43 mouse cellular contexts compared by ENCODE assay signal in the genomic region with DNA sequence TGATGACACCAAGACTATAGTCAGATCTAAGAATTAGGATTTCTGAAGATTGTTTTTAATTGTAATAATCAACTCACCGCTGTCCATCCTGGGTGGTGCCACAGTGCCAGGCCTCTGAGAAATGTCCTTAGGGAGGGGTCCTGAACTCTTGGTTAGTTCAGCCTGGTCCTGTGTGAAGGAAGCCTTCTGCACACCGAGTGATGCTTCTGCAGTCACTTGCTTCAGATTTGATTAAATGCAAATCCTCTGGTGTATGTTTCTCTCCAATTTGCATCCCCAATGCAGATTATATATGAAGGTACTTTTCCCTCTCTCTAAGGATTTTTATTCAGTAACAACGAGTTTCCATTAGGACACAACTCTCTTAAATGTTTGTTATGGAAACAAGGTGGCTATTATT. TPM values are rescaled to one million over a fixed set of nuclear protein-coding genes. Genes with fewer than 3 reads are reported as not detected.
"Had no signal": no experiment of that assay in that cellular context is flagged by ENCODE, and none has a peak within 500 bp of the region (broad histone marks: within the 10 kb centered on the region; RNA-seq: fewer than 3 reads in every experiment).

A gene (minus strand): TSS at position 187 of the 400 bp plus-strand sequence.

- ATAC-seq: liver, embryonic 12.5 days; liver, postnatal 0 days; lung, postnatal 0 days; midbrain, embryonic 13.5 days; midbrain, embryonic 15.5 days; midbrain, embryonic 16.5 days had no signal

- H3K27ac ChIP-seq: left cerebral cortex, adult 2 months; limb, embryonic 10.5 days; limb, embryonic 12.5 days; limb, embryonic 13.5 days; limb, embryonic 15.5 days; liver, embryonic 12.5 days; liver, embryonic 13.5 days; liver, embryonic 14.5 days; liver, embryonic 15.5 days; lung, embryonic 15.5 days; macrophage; midbrain, embryonic 10.5 days; midbrain, embryonic 12.5 days; midbrain, embryonic 13.5 days; midbrain, embryonic 15.5 days had no signal

- H3K4me1 ChIP-seq: limb, embryonic 10.5 days; limb, embryonic 12.5 days; limb, embryonic 13.5 days; limb, embryonic 15.5 days; liver, embryonic 12.5 days; liver, embryonic 13.5 days; liver, embryonic 15.5 days; lung, embryonic 15.5 days; midbrain, embryonic 10.5 days; midbrain, embryonic 12.5 days; midbrain, embryonic 13.5 days; midbrain, embryonic 15.5 days had no signal

- H3K4me2 ChIP-seq: limb, embryonic 12.5 days; limb, embryonic 13.5 days; limb, embryonic 15.5 days; liver, embryonic 11.5 days; liver, embryonic 12.5 days; liver, embryonic 13.5 days; liver, embryonic 15.5 days; lung, embryonic 14.5 days; lung, embryonic 15.5 days; midbrain, embryonic 11.5 days; midbrain, embryonic 12.5 days; midbrain, embryonic 13.5 days; midbrain, embryonic 15.5 days had no signal

- H3K9ac ChIP-seq: limb, embryonic 12.5 days; limb, embryonic 13.5 days; limb, embryonic 15.5 days; liver, embryonic 12.5 days; liver, embryonic 13.5 days; liver, embryonic 14.5 days; liver, embryonic 15.5 days; liver, postnatal 0 days; lung, embryonic 14.5 days; lung, embryonic 15.5 days; midbrain, embryonic 12.5 days; midbrain, embryonic 13.5 days; midbrain, embryonic 15.5 days had no signal

- DNase-seq: left cerebral cortex, postnatal 4 days; liver; liver, embryonic 13.5 days; liver, postnatal 0 days; lung, adult 18-20 months; lung, adult 2 months; lung, embryonic 14.5 days; lung, postnatal 10 days; lung, postnatal 14 days; lung, postnatal 36 days; lung, postnatal 4 days; midbrain, embryonic 14.5 days had no signal

- H3K4me3 ChIP-seq: left cerebral cortex, adult 2 months; limb, embryonic 10.5 days; limb, embryonic 12.5 days; limb, embryonic 13.5 days; limb, embryonic 15.5 days; liver, embryonic 12.5 days; liver, embryonic 13.5 days; liver, embryonic 15.5 days; lung, embryonic 15.5 days; megakaryocyte, embryonic 14.5 days; midbrain, embryonic 10.5 days; midbrain, embryonic 12.5 days; midbrain, embryonic 13.5 days; midbrain, embryonic 15.5 days; myocyte had no signal

- H3K36me3 ChIP-seq: limb, embryonic 10.5 days; limb, embryonic 12.5 days; limb, embryonic 13.5 days; limb, embryonic 15.5 days; liver, embryonic 12.5 days; liver, embryonic 13.5 days; liver, embryonic 15.5 days; lung, embryonic 15.5 days; midbrain, embryonic 10.5 days; midbrain, embryonic 12.5 days; midbrain, embryonic 13.5 days; midbrain, embryonic 15.5 days had no signal

- H3K9me3 ChIP-seq: limb, embryonic 10.5 days; limb, embryonic 12.5 days; limb, embryonic 13.5 days; limb, embryonic 15.5 days; liver, embryonic 12.5 days; liver, embryonic 13.5 days; liver, embryonic 15.5 days; lung, embryonic 15.5 days; megakaryocyte, embryonic 14.5 days; midbrain, embryonic 10.5 days; midbrain, embryonic 12.5 days; midbrain, embryonic 13.5 days; midbrain, embryonic 15.5 days had no signal

- H3K27me3 ChIP-seq: limb, embryonic 13.5 days; limb, embryonic 15.5 days; liver, embryonic 12.5 days; liver, embryonic 13.5 days; liver, embryonic 15.5 days; lung, embryonic 15.5 days; midbrain, embryonic 12.5 days; midbrain, embryonic 13.5 days; midbrain, embryonic 15.5 days had no signal

RNA-seq across cellular contexts. Expression of the gene that starts here (rescaled TPM):
- total RNA-seq: left cerebral cortex, adult 2 months; left cerebral cortex, adult 8-10 months; left cerebral cortex, postnatal 10 days; left cerebral cortex, postnatal 14 days; left cerebral cortex, postnatal 25 days; left cerebral cortex, postnatal 36 days; left cerebral cortex, postnatal 4 days; megakaryocyte progenitor cell, adult 5-6 weeks; megakaryocyte, adult 5-6 weeks; megakaryocyte-erythroid progenitor cell, adult 5-6 weeks; midbrain, postnatal 0 days; monocyte, adult 5-6 weeks had no signal
- polyA plus RNA-seq: limb, embryonic 10.5 days; limb, embryonic 11.5 days; limb, embryonic 15.5 days; liver, embryonic 11.5 days; liver, embryonic 12.5 days; liver, embryonic 13.5 days; lung, embryonic 14.5 days; macrophage; midbrain, embryonic 10.5 days; midbrain, embryonic 11.5 days; midbrain, embryonic 12.5 days; midbrain, embryonic 13.5 days; midbrain, embryonic 14.5 days; midbrain, embryonic 15.5 days; midbrain, embryonic 16.5 days; midbrain, postnatal 0 days; myocyte had no signal
